Mouse (Mus musculus) adrenal gland, postnatal 10 days (tissue): ENCODE data around the gene Btbd9. TPM values are rescaled to one million over a fixed set of nuclear protein-coding genes. Genes with fewer than 3 reads are reported as not detected.
"Not testable (repeated sequence)": the region's sequence is repeated elsewhere in the genome, so short reads cannot be mapped to it uniquely, and the experiment has no call there.

Source experiments
- DNase-seq: peaks from one replicate; pipeline ENCODE4 v3.0.0; 2021; ENCODE audit warnings: mixed read lengths
- total RNA-seq, 2 experiments: library from RNA; stranded (reverse); gene quantifications; 2 replicates each; pipeline ENCODE4 v1.2.3; 2021

Gene Btbd9
- total RNA-seq, 2 experiments from 2014 or later = 25.3 to 34.6 TPM

- no peak for DNase-seq
These were observed 63.8 kb downstream of the Btbd9 start for GRCm38 (mm10) chr17:30512531-30512930.

GRCm38 (mm10) chr17:30512007-30512406, 64.3 kb downstream of the Btbd9 start:
- DNase-seq = no peak

DNA sequence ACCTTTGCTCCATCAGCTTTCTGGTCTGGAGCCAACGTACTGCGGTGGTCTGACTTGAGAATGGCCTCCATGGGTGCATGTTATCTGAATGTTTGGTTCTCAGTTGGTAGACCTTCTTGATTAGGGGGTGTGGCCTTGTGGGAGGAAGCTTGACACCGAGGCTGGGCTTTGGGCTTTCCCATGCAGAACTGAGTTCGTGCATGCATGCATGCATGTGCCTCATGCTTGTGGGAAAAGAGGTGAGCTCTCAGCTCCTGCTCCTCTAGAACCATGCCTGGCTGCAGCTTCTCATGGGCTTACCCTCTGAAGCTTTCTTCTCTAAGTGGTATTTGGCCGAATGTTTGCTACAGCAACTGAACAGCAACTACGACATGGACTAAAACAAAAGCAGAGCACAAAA, 64.9 kb downstream of the Btbd9 start:
- no peak for DNase-seq

DNA sequence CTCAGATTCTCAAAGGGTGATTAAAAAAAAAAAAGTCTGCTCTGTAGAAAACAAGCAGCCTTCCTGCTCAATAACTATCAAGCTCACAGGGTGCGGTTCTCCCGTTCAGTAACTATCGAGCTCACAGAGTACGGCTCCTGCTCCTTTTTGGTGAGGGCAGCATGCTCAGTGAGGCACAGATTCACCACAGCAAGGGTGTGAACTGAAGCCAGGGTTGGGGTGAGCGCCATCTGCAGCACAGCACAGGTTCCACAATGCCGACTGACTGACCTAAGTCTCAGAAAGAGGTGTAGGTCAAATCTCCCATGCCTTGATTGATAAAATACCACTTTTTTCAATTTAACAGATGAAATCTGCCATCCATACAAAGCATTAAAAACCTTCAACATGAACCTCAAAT, 66.1 kb downstream of the Btbd9 start:
- no peak for DNase-seq

GRCm38 (mm10) chr17:30509646-30510045, 66.6 kb downstream of the Btbd9 start:
- DNase-seq = no peak

- no peak for DNase-seq
These were observed 68.4 kb downstream of the Btbd9 start for GRCm38 (mm10) chr17:30507636-30508576.

GRCm38 (mm10) chr17:30506916-30507315, 69.4 kb downstream of the Btbd9 start:
- DNase-seq = no peak

DNA sequence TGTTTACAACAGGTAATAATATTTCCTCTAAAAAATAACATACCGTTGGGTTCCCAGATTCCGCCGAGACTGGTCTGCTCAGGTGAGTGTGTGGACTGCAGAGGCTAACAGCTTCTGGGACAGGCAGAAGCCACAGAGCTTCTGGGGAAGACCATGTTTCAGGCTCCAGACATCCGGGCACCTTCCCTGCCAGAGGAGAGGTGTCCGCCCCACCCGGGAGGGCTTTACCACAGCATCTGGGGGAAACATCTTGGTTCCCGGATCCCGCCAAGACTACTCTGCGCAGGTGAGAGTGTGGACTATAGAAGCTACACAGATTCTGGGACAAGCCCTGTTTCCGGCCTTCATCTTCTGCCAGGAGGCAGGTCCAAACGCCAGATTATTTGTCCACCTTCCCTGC, 76.7 kb downstream of the Btbd9 start:
- not testable (repeated sequence) for DNase-seq

DNA sequence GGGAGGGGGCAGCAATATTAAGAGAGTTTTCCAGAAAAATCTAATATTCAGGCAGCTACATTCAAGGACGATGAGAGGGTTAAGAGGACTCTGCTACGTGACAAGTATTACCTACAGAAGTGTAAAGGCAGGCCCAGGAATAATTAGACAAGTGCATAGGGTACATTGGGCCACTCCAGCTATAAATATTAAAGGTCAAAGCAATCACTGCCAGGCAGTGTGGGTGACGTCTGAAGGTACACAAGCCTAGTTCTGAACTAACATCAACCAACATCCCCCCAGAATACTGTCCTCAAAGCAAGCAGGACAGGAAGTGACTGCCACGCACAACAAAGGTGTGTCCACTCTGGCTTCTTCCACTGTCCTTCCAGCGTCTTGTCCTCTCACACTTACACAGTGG, 77.5 kb downstream of the Btbd9 start:
- DNase-seq = no peak

DNA sequence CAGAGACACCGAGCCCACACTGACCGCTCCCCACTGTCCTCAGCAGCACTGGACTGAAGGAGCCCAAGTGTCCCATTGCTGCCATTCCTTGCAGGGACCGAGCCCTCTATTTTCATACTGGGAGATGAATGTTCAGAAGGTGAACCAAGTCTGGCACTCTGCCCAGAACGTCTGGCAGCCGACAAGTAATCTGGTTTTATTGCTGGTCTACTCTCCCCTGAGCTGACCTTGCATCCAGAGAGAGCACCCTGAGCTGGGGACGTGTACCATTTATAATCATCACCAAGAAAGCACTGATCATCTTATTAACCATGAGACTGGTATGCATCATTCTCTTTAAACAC, 77.9 kb downstream of the Btbd9 start:
- peak; percentile 75 for DNase-seq

- DNase-seq = no peak
These were observed 78.5 kb downstream of the Btbd9 start for GRCm38 (mm10) chr17:30497525-30498375.

- DNase-seq = no peak
These were observed 80.7 kb downstream of the Btbd9 start for GRCm38 (mm10) chr17:30495567-30495966.

DNA sequence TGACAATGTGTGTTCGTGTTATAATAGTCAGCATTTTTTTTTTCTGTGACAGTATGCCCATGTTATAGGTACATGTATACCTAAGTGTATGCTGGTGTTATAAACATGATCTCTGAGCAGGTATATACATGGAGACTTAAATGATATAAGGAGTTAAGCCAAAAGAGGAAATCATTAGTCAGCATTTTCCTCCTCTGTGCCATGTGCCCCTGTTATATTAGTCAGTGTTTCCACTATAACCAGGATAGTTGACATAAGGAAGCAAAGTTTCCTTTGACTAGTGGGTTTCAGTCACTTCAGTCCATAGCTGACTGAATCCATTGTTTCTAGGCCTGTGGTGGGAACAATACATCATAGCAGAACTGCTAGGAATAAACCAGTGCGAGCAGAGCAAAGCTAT, 81.1 kb downstream of the Btbd9 start:
- no peak for DNase-seq

- no peak for DNase-seq
These were observed 82.8 kb downstream of the Btbd9 start for GRCm38 (mm10) chr17:30493481-30493880.

DNA sequence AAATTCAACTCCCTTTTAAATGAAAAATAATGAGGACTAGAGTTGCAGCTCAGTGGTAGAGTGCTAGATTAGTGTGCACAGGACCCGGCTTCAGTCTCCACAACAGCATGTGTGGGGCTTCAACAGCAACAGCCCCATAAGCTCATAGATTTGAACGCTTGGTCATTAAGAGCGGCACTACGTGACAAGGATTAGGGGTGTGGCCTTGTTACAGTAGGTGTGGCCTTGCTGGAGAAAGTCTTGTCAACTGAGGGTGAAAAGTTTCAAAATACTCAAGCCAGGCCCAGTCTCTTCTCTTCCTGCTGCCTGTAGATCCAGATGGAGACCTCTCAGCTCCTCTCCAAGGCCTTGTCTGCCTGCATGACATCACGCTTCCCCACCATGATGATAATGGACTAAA, 84.1 kb downstream of the Btbd9 start:
- DNase-seq = no peak

DNA sequence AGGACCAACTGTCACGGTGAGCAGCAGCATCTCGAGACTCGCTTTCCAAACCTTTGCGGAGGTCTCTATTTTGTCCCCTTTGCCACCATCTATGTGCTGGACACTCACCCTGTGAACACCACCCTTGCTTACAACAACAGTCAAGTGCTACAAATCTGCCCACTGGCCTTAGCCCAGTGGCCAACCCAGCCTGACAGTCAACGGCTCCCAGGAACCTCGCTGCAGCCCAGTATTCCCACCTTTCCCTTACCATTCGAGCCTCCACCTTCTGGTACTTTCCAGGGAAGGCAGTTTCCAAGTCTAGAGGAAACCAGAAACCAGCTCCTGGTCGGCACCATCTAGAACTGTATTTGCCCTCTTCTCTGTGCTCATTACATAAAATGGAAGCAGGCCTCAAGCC, 84.7 kb downstream of the Btbd9 start:
- no peak for DNase-seq

DNA sequence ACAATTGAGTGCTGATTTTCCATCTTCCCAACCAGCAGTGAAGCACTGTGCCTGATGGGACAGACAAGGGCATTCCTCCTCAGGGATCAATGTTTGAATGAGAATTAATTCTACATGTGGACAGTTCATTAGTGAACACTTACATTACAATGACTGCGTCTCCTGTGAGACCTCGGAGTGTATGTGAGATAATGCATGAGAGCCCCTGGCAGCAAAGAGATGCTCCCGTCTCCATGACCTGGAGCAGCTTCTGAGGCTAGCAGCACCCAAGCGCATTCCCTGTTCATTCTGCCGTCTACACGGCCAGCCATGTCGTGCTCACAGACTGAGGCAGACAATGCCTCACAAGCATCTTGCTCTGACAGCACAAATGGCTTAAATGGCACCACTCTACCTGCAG, 85.7 kb downstream of the Btbd9 start:
- DNase-seq = no peak

DNA sequence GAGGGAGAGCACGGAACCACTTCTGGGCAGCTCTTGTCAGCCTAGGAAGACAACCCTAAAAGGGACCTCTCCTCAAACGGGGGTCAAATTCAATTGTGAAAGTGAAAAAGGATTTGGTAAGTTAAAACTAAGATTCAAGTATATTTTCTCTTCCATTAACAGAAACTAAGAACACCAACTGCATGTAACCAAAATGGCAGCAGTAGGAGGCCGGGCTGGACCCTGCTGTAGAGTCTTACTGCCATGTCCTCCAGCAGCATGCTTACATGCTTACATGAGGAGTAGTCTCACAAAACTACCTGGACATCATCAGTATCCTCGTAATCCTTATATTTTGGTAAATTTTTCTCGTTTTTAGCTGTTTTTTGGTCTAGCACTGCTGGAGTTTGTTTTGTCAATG, 86.2 kb downstream of the Btbd9 start:
- DNase-seq = no peak

DNA sequence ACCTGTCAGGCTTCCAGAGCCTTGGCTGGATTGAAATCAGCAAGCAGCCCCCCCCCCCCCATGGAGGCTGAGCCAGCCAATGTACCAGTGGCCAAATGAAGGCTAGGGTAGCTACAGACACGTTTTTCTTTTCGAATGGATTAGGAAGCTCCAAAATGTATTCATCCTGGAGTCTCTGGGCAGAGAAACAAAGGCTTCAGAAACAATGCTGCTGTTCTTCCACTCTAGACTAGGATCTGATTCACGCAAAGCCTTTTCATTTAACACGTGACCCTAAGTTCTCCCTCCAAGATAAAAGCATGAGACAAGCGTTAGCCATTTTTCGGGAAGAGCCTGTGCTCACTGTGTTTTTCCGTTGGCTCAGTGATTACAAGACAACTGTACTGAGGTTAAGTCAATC, 86.7 kb downstream of the Btbd9 start:
- DNase-seq = no peak

GRCm38 (mm10) chr17:30487695-30488094, 88.6 kb downstream of the Btbd9 start:
- DNase-seq = no peak

DNA sequence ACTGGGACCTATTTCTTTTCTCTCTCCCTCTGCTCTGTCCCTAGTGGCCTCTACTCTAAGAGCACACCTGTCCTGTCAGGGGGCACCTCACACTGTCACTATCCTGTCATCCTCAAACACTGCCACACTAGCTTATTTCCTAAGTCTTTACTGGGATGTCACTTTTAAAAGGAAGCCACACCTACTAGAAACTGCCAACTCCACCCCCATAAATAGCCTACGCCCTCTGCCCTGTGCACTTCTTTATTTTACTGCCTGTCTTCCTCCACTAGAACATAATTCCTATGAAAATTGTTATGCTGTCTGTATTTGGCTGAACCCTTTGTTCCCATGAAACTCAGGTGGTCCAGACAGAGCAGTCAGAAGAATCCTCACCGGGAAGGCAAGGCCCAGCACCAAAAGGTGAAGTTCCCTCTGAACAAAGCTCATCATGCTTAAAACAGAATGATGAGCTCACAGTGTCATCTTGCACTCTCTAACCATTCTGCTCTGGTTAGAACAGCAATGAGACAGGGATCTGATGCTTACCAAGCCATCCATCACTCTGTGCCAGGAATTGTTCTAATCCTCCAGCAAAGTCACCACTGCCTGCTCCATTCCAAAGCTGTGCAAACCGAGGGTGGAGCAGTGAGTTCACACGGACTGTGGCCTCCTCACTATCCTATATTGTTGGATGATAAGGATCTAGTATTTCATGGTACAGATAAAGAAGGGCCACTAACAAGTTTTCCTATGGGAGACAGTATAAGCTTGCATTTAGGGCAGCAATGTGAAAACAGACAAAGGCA, 91.0 kb downstream of the Btbd9 start:
- no peak for DNase-seq

- no peak for DNase-seq
These were observed 91.7 kb downstream of the Btbd9 start for GRCm38 (mm10) chr17:30484446-30485066.
